9 mouse cellular contexts compared by ENCODE assay signal in genomic region chr6:126646381-126646780, GRCm38 (mm10). TPM values are rescaled to one million over a fixed set of nuclear protein-coding genes. Genes with fewer than 3 reads are reported as not detected.
DNase-seq lines count a peak whose midpoint lies in the region; ATAC-seq and TF ChIP-seq lines count a peak whose summit lies in the region.
"Had no signal": no experiment of that assay in that cellular context is flagged by ENCODE, and none has a peak within 500 bp of the region (broad histone marks: within the 10 kb centered on the region; RNA-seq: fewer than 3 reads in every experiment).

Kcna1 (minus strand) TSS chr6:126646384.

- no peak within 1 kb of the TSS for H3K9ac ChIP-seq in lung, embryonic 14.5 days
- peak within 1 kb of the TSS; percentile 49 for H3K9ac ChIP-seq in forebrain, postnatal 0 days
- no peak within 1 kb of the TSS for H3K9ac ChIP-seq in stomach, embryonic 14.5 days (replicated peaks; ENCODE audit: low read depth, low read length)

- TF ChIP-seq POLR2A in lung, adult 2 months (IDR thresholded peaks at IDR 0.05; ENCODE audit: borderline replicate concordance, extremely low read depth, low read depth, low read length) = no peak

- DNase-seq in lung, embryonic 14.5 days = no peak
- DNase-seq in lung, adult 2 months = no peak
- no peak for DNase-seq in forebrain, postnatal 0 days
- no peak for DNase-seq in left cerebral cortex, postnatal 36 days (ENCODE audit: low spot score in 2 of 2)
- no peak for DNase-seq in right cerebral cortex, adult 2 months (ENCODE audit: low spot score in 2 of 2)
- no peak for DNase-seq in yolk sac, embryonic 10.5 days (ENCODE audit: low spot score)
- DNase-seq: adrenal gland, postnatal 25 days; gastrocnemius, postnatal 14 days had no signal

- no peaks in the 10 kb centered on the region for H3K36me3 ChIP-seq in lung, embryonic 14.5 days (ENCODE audit: insufficient read depth)
- H3K36me3 ChIP-seq in forebrain, postnatal 0 days (ENCODE audit: insufficient read depth) = no peaks in the 10 kb centered on the region
- no peaks in the 10 kb centered on the region for H3K36me3 ChIP-seq in stomach, embryonic 14.5 days (ENCODE audit: control insufficient read depth, insufficient read depth, low read length)

- peak within 1 kb of the TSS; percentile 43 for H3K4me3 ChIP-seq in lung, embryonic 14.5 days (ENCODE audit: low read depth, low read length)
- H3K4me3 ChIP-seq in lung, adult 2 months (replicated peaks; ENCODE audit: extremely low read depth, low read depth, low read length) = no peak within 1 kb of the TSS
- H3K4me3 ChIP-seq in forebrain, postnatal 0 days (ENCODE audit: low read depth, low read length) = peak within 1 kb of the TSS; percentile 64
- H3K4me3 ChIP-seq in stomach, embryonic 14.5 days (ENCODE audit: low read depth, low read length) = peak within 1 kb of the TSS; percentile 43

- H3K9me3 ChIP-seq in lung, embryonic 14.5 days (ENCODE audit: low read depth, low read length) = no peaks in the 10 kb centered on the region
- no peaks in the 10 kb centered on the region for H3K9me3 ChIP-seq in forebrain, postnatal 0 days (ENCODE audit: low read length)
- no peaks in the 10 kb centered on the region for H3K9me3 ChIP-seq in stomach, embryonic 14.5 days (ENCODE audit: control insufficient read depth, low read depth, low read length)

- no peak within 1 kb of the TSS for H3K27ac ChIP-seq in lung, embryonic 14.5 days (ENCODE audit: low read depth)
- peak within 1 kb of the TSS; percentile 35; the same call in 1 of the 2 replicates for H3K27ac ChIP-seq in forebrain, postnatal 0 days (ENCODE audit: low read depth, low read length)
- H3K27ac ChIP-seq in stomach, embryonic 14.5 days (ENCODE audit: low read length) = no peak within 1 kb of the TSS

- H3K4me2 ChIP-seq in lung, embryonic 14.5 days = peak within 1 kb of the TSS; percentile 83
- peak within 1 kb of the TSS; percentile 99 for H3K4me2 ChIP-seq in forebrain, postnatal 0 days (ENCODE audit: low read depth)
- peak within 1 kb of the TSS; percentile 81 for H3K4me2 ChIP-seq in stomach, embryonic 14.5 days (replicated peaks; ENCODE audit: low read depth, low read length)

- ATAC-seq in lung, embryonic 14.5 days (ENCODE audit: insufficient read depth) = no peak
- ATAC-seq in forebrain, postnatal 0 days = no peak
- no peak for ATAC-seq in stomach, embryonic 14.5 days (ENCODE audit: insufficient number of reproducible peaks, insufficient read depth, low FRiP score, low read depth)

- peaks cover 58% of the 10 kb centered on the region for H3K27me3 ChIP-seq in lung, embryonic 14.5 days (ENCODE audit: insufficient read depth, low read length)
- peaks cover 23% of the 10 kb centered on the region for H3K27me3 ChIP-seq in forebrain, postnatal 0 days (ENCODE audit: insufficient read depth, low read length)
- peaks cover 33% of the 10 kb centered on the region for H3K27me3 ChIP-seq in stomach, embryonic 14.5 days (ENCODE audit: control insufficient read depth, insufficient read depth, low read length)

- 28% methylated on average over 8 of the region's 8 CpGs for WGBS in lung, embryonic 14.5 days
- 23% methylated on average over 8 of the region's 8 CpGs for WGBS in lung, adult 2 months
- WGBS in forebrain, postnatal 0 days = 10% methylated on average over 8 of the region's 8 CpGs
- WGBS in stomach, embryonic 14.5 days = 28% methylated on average over 8 of the region's 8 CpGs

- H3K4me1 ChIP-seq in lung, embryonic 14.5 days (ENCODE audit: insufficient read depth) = peaks cover 13% of the 10 kb centered on the region; the same call in 1 of the 2 replicates
- H3K4me1 ChIP-seq in lung, adult 2 months (ENCODE audit: control insufficient read depth, insufficient read depth, low read length) = no peaks in the 10 kb centered on the region
- H3K4me1 ChIP-seq in forebrain, postnatal 0 days (ENCODE audit: insufficient read depth) = peaks cover 12% of the 10 kb centered on the region
- peaks cover 9% of the 10 kb centered on the region; the same call in 1 of the 2 replicates for H3K4me1 ChIP-seq in stomach, embryonic 14.5 days (ENCODE audit: control insufficient read depth, insufficient read depth, low read length)

- intact Hi-C loops in left cerebral cortex, postnatal 36 days (cut with DNase I) = no loop called here

- no peak for TF ChIP-seq CTCF in lung, embryonic 14.5 days (IDR thresholded peaks at IDR 0.05; ENCODE audit: low read depth)
- TF ChIP-seq CTCF in lung, adult 2 months (IDR thresholded peaks at IDR 0.05; ENCODE audit: insufficient read depth, low read length) = no peak
- TF ChIP-seq CTCF in forebrain, postnatal 0 days (IDR thresholded peaks at IDR 0.05; ENCODE audit: low read depth) = no peak

RNA-seq across cellular contexts. Expression of gene Kcna1, which starts in this region (rescaled TPM):
- 0.19 and 0.37 TPM in 2 replicates for polyA plus RNA-seq in lung, embryonic 14.5 days (2014; fragmentation: Nextera tagmentation; extraction: Ambion mirVana)
- 0.40 and 1.3 TPM in 2 replicates for polyA plus RNA-seq in lung, adult 2 months (2012; rRNA removed)
- total RNA-seq in forebrain, postnatal 0 days (2014; rRNA removed) = 4.8 and 5.9 TPM in 2 replicates
- 3.6 and 4.4 TPM in 2 replicates for polyA plus RNA-seq in forebrain, postnatal 0 days (2015; fragmentation: Nextera tagmentation; extraction: Ambion mirVana)
- total RNA-seq in left cerebral cortex, postnatal 36 days (2021) = 100 to 1,000 TPM; 117 to 124 TPM
- 1.5 and 1.7 TPM in 2 replicates for polyA plus RNA-seq in stomach, embryonic 14.5 days (2014; fragmentation: Nextera tagmentation; extraction: Ambion mirVana)

Comparison
In these comparisons a context has a peak if more than half of its experiments do, and no peak if none do; other contexts are left out.
1. RNA of gene Kcna1 (total RNA-seq): 117 to 124 TPM in left cerebral cortex, postnatal 36 days; 4.8 to 5.9 TPM in forebrain, postnatal 0 days; every median in the first group is over 10 times any median in the second.
2. Peak in every context shown above with its lines, with median percentiles within 50 percentile points of each other: H3K4me2 ChIP-seq.